Mouse (Mus musculus): ENCODE measurements around the gene Cxcl5.

GRCm38 (mm10) chr5:90777621-90778020 lies 18.5 kb downstream of the Cxcl5 start:
- TF ChIP-seq POLR2A (IDR thresholded peaks at IDR 0.05; ENCODE audit: low read depth, low read length) = no peak
- TF ChIP-seq CTCF (conservative IDR thresholded peaks at IDR 0.05; ENCODE audit: insufficient read depth, insufficient read length, low read depth, low read length) = no peak
